Mouse (Mus musculus): ENCODE data around the gene Anapc15-ps.
"Not testable (repeated sequence)": the region's sequence is repeated elsewhere in the genome, so short reads cannot be mapped to it uniquely, and the experiment has no call there.

The Anapc15-ps gene

DNA sequence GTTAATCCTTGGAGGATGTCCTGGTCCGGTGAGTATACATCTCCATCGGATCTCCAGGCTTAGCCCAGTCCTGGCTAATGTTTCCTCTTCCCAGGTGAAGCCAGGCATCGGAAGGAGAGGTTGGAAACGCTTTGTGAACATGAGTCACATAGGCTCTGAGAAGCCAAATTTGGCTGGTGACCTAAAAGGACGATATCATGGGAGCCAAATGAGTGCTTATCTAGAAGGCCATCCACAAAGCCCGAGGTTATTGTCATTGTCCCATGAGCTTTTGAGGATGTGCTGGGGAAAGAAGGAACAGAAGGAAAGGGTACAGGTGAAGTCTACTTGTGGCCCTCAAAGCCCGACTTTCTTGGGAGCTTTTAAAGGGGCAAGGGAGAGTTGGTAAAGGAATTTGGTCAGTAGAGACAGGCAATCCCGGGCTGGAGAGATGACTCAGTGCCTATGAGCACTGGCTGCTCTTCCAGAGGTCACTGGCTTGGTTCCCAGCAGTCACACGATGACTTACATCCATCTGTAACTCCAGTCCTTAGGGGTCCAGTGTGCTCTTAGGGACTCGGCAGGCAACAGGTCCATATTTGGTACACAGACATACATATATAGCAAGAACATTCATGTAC, 42.4 kb downstream of the Anapc15-ps start:
- DNase-seq (ENCODE audit: low spot score in 2 of 2) = no peak

DNA sequence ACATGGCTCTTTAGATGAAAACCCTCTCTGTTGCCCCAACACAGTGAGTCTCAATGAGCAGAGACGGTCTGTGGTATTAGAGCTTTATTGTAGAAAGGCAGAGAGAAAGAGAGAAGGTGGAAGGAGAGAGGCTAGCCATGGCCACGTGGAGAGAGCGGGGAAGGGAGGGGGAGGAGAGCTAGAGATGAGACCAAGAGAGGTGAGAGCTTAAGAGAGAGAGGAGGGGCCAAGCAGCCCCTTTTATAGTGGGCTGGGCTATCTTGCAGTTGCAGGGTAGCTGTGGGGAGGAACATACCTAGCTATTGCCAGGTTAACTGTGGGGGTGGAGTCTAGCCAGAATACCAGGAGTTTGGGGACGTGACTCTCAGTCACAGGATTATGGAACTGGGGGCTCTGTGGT, 43.1 kb downstream of the Anapc15-ps start:
- not testable (repeated sequence) for DNase-seq (ENCODE audit: low spot score in 2 of 2)

DNA sequence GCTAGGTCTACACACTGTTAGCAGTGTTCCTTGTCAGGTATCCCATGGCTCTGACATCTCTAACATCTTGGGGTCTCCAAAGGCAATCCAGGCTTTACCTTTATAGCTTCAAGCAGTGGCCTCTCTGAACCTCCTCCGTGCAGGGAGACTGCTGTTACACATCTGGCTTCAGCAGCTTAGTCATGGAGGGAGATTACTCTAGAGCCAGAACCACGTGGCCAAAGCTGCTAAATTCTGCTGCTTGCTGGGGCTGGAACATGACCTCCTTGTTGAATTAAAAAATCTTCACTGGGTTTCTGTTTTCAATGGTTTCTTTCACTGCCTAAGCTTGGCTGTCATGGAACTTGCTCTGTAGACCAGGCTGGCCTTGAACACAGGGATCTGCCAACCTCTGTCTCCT, 44.9 kb downstream of the Anapc15-ps start:
- DNase-seq (ENCODE audit: low spot score in 2 of 2) = no peak

DNA sequence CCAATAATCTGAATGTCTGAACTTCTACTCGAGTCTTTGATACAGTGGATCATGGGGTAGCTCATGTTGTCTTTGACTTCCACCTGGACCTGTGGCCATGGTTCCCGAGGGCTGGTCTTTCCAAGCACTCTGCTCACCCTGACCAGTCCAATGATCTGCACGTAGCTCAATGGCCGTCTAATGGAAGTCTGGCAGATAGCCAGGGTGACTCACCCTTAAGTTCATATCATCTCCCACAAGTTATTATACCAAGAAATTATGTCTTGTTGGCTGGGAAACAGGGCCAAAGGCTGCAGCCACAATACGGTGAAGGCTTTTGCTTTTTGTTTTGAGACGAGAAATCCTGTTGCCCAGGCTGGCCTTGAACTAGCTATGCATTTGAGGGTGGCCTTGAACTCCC, 45.9 kb downstream of the Anapc15-ps start:
- DNase-seq (ENCODE audit: low spot score in 2 of 2) = no peak

DNA sequence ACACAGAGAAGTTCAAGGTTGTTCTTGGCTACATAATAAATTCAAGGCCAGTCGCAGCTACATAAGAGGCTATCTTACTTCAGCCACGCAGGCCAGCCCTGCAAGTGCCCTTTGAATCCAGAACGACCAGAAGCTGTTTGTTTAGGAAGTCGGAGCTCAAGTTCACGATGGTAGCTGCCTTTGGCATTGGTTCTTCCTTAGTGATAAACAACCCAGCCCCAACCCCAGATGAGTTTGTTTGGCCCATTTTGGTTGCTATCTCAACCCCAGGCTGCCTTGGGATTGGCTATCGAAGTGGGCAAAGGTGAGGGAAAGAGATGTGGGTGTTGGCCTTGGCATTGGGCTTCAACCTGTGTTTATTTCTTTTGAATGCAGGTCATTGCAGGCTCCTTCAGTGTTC, 48.0 kb downstream of the Anapc15-ps start:
- DNase-seq (ENCODE audit: low spot score in 2 of 2) = no peak

DNA sequence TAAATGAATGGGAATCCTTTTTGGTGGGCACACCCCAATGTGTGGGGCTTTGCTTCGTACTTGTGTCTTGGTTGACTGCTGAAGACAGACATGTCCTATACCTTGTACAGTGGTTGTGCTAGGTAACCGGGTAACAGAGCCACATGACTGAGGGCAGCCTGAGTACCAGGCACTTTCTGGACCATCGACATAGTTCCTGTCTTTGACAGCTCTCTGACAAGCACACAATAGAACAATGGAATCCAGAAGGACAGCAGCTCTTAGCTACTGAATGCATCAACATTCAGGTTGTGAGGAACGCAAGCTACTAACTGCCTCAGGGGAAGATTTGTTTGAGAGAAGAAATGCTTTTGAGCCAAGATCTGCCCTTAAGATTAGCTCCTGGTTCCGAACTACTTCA, 49.2 kb downstream of the Anapc15-ps start:
- DNase-seq (ENCODE audit: low spot score in 2 of 2) = no peak

DNA sequence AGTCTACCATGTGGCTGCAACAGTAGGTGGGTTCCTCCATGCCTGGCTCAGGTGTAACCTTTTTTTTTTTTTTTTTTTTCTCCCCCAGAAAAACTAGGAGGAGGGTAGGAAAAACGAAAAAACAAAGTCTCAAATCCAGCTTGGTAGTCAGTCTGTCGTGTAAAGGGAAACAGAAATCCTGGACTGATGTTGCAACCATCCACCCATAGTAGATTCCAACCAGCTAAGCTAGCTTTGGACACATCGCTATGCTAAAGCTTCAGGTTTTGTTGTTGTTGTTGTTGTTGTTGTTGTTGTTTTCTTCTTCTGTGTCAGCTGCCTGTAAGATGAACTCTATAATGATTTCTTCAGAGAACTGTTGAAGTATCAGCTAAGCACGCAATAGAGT, 49.7 kb downstream of the Anapc15-ps start:
- no peak for DNase-seq (ENCODE audit: low spot score in 2 of 2)

All from thymus, postnatal 10 days (tissue).